In the genomic region with DNA sequence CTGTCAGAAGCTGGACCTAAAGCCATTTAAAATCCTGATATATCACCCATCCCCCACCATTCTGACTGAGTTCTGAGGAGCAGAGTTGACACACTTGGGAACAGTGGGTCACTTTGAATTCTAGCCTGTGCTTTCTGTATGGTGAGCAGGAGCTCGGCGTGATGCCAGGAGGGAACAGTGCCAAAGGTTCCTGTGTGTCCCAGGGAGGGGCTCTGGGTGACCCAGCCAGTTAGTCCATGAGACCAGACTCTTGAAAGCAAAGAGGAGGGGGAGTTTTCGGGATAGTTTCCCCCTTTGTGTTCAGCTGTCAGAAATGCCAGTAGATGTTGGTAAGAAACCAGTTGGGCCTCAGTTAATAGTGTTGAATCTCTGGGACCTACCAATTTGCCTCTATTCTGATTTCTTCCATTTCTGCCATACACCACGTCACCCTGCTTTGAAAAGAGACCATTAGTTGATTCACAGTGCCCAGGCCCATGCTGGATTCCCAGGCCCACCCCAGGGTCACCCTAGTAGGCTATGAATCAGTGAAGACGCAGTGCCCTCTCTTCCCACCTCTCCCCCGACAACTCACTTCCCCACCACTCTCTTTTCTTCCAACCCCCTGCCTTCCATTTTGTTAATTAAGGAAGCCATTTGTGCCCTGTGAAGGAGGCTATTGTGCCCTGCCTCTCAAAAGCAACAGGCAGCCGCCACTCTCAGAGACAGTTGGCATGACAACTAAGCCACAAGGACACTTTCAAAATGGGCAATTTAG, we compare ENCODE assay signal across 8 mouse cellular contexts. TPM values are rescaled to one million over a fixed set of nuclear protein-coding genes. Genes with fewer than 3 reads are reported as not detected.
DNase-seq lines count a peak whose midpoint lies in the region; ATAC-seq and TF ChIP-seq lines count a peak whose summit lies in the region.
"Had no signal": no experiment of that assay in that cellular context is flagged by ENCODE, and none has a peak within 500 bp of the region (broad histone marks: within the 10 kb centered on the region; RNA-seq: fewer than 3 reads in every experiment).

No protein-coding gene starts in this region.

- no peaks in the 10 kb centered on the region for H3K36me3 ChIP-seq in forebrain, embryonic 14.5 days (ENCODE audit: control insufficient read depth, insufficient read depth, low read length)
- H3K36me3 ChIP-seq in neural tube, embryonic 12.5 days, result no peaks in the 10 kb centered on the region
- H3K36me3 ChIP-seq: embryonic facial prominence, embryonic 13.5 days had no signal

- peak; percentile 92 for ATAC-seq in forebrain, embryonic 14.5 days
- ATAC-seq in neural tube, embryonic 12.5 days (ENCODE audit: low FRiP score, low read depth), result peak; percentile 90

- 5% methylated on average over 7 of the region's 7 CpGs for WGBS in forebrain, embryonic 14.5 days
- WGBS in neural tube, embryonic 12.5 days, result 37% methylated on average over 7 of the region's 7 CpGs

- H3K27me3 ChIP-seq in forebrain, embryonic 14.5 days (replicated peaks; ENCODE audit: control insufficient read depth, insufficient read depth, low read length), result no peaks in the 10 kb centered on the region
- no peaks in the 10 kb centered on the region for H3K27me3 ChIP-seq in neural tube, embryonic 12.5 days (replicated peaks)
- H3K27me3 ChIP-seq: embryonic facial prominence, embryonic 13.5 days had no signal

- no peak overlapping the region for H3K9ac ChIP-seq in forebrain, embryonic 14.5 days (ENCODE audit: low read length)
- no peak overlapping the region for H3K9ac ChIP-seq in neural tube, embryonic 12.5 days
- H3K9ac ChIP-seq: embryonic facial prominence, embryonic 13.5 days had no signal

- peak overlapping the region; percentile 73 for H3K27ac ChIP-seq in forebrain, embryonic 14.5 days (ENCODE audit: low read depth, low read length)
- H3K27ac ChIP-seq in neural tube, embryonic 12.5 days, result no peak overlapping the region
- H3K27ac ChIP-seq: embryonic facial prominence, embryonic 13.5 days had no signal

- no peak for TF ChIP-seq POLR2A in brain, embryonic 14.5 days (IDR thresholded peaks at IDR 0.05; ENCODE audit: borderline replicate concordance, extremely low read depth, insufficient read depth, insufficient read length, poor library complexity, severe bottlenecking)

- DNase-seq in layer of hippocampus, adult 9-11 months, result peak; percentile 35
- DNase-seq in layer of hippocampus, adult 9-10 months (ENCODE audit: low spot score), result no peak
- DNase-seq in brain, embryonic 14.5 days (ENCODE audit: low read depth), result peak; percentile 97
- DNase-seq in forebrain, embryonic 14.5 days (ENCODE audit: low spot score), result peak; percentile 94
- DNase-seq in adipocyte (ENCODE audit: low spot score), result no peak
- no peak for DNase-seq in right cerebral cortex, adult 2 months (ENCODE audit: low spot score in 2 of 2)

- no peaks in the 10 kb centered on the region for H3K9me3 ChIP-seq in forebrain, embryonic 14.5 days (replicated peaks; ENCODE audit: control insufficient read depth, low read length)
- no peaks in the 10 kb centered on the region for H3K9me3 ChIP-seq in neural tube, embryonic 12.5 days
- H3K9me3 ChIP-seq: embryonic facial prominence, embryonic 13.5 days had no signal

- H3K4me1 ChIP-seq in forebrain, embryonic 14.5 days (ENCODE audit: control insufficient read depth, insufficient read depth, low read length), result peaks cover 31% of the 10 kb centered on the region
- H3K4me1 ChIP-seq in neural tube, embryonic 12.5 days, result peaks cover 9% of the 10 kb centered on the region; the same call in 1 of the 2 replicates
- H3K4me1 ChIP-seq: embryonic facial prominence, embryonic 13.5 days had no signal

- no peak overlapping the region for H3K4me3 ChIP-seq in forebrain, embryonic 14.5 days (ENCODE audit: low read depth, low read length)
- H3K4me3 ChIP-seq in neural tube, embryonic 12.5 days, result no peak overlapping the region
- H3K4me3 ChIP-seq: embryonic facial prominence, embryonic 13.5 days had no signal

- H3K4me2 ChIP-seq in forebrain, embryonic 14.5 days (ENCODE audit: low read length), result peak overlapping the region; percentile 13
- H3K4me2 ChIP-seq in neural tube, embryonic 12.5 days (replicated peaks), result no peak overlapping the region
- H3K4me2 ChIP-seq: embryonic facial prominence, embryonic 13.5 days had no signal

- TF ChIP-seq CTCF in brain, embryonic 14.5 days (IDR thresholded peaks at IDR 0.05; ENCODE audit: borderline replicate concordance, extremely low read depth, insufficient read depth, insufficient read length), result no peak

RNA-seq across cellular contexts. Expression of a gene that starts 38.6 kb away (rescaled TPM):
- polyA plus RNA-seq in brain, embryonic 14.5 days (2012; rRNA removed), result 78.1 and 91.7 TPM in 2 replicates
- 150 and 151 TPM in 2 replicates for polyA plus RNA-seq in forebrain, embryonic 14.5 days (2014; fragmentation: Nextera tagmentation; extraction: Ambion mirVana)
- polyA plus RNA-seq in neural tube, embryonic 12.5 days (2016; fragmentation: Nextera tagmentation; extraction: Ambion mirVana), result 160 and 169 TPM in 2 replicates

RNA-seq across cellular contexts. Expression of a gene that starts 39.0 kb away (rescaled TPM):
- 0.18 and 0.19 TPM in 2 replicates for polyA plus RNA-seq in brain, embryonic 14.5 days (2012; rRNA removed)
- 0.37 and 0.47 TPM in 2 replicates for polyA plus RNA-seq in forebrain, embryonic 14.5 days (2014; fragmentation: Nextera tagmentation; extraction: Ambion mirVana)
- polyA plus RNA-seq in neural tube, embryonic 12.5 days (2016; fragmentation: Nextera tagmentation; extraction: Ambion mirVana), result 2.9 and 3.8 TPM in 2 replicates

Comparison
In these comparisons a context has a peak if more than half of its experiments do, and no peak if none do; other contexts are left out.
1. DNase-seq: peak in layer of hippocampus, adult 9-11 months (single experiment), brain, embryonic 14.5 days (single experiment) and forebrain, embryonic 14.5 days (single experiment); none in layer of hippocampus, adult 9-10 months (single experiment), adipocyte (single experiment) and right cerebral cortex, adult 2 months (0 of 2).